Mouse (Mus musculus): ENCODE results near the gene Ctf2.

Ctf2 gene

DNA sequence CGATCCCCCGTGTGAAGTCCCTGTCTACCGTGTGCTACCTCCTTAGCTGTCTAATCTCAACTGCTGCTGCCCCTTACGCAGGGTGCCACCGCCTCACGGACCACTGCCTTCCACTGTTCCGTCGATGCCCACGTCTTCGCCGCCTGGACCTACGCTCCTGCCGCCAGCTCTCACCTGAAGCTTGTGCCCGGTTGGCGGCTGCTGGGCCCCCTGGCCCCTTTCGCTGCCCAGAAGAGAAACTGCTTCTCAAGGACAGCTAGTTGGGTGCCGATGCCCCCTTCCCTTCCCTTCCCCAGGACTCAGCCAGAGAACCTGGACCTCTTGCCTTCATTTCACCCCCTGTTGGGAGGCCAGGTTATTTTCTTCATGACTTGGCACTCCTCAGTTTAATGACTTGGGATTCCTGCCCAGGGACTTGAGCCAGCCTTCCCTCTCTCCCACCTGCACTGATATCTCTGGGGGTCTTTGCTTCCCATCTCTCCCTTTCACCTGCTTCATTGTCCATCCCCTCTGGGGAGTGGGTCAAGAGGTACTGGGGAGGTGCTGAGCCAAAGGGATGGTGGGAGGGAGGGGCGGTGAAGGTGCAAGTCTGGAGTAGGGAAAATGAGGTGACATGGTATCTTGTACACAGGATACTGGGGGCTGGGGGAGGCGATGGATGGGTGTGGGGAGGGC lies 35.8 kb upstream of the Ctf2 start:
- no peak for TF ChIP-seq GATA4 (IDR thresholded peaks at IDR 0.05; ENCODE audit: insufficient replicate concordance, low read length)

- TF ChIP-seq GATA4 (IDR thresholded peaks at IDR 0.05; ENCODE audit: insufficient replicate concordance, low read length) = no peak
These were observed 35.1 kb upstream of the Ctf2 start for GRCm38 (mm10) chr7:127766851-127767609.

DNA sequence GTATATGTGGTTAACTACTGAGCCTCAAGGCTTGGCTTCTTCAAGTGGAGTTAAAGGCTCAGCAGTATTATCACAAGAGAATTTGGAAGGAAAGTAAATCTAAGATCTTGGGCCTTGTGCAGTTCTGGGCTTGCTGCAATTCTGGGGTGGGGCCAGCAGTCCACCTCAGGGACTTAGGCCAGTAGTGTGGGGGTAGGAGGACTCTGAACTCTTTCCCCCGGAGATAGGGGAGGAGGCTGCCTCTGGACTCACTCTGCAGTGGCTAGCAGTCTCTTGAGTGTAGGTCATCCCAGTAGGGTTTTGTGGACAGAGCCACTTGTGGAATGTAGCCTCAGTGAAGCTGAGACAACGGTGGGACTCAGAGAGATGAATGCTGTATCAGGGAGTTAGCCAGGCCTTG lies 33.8 kb upstream of the Ctf2 start:
- no peak for TF ChIP-seq GATA4 (IDR thresholded peaks at IDR 0.05; ENCODE audit: insufficient replicate concordance, low read length)

DNA sequence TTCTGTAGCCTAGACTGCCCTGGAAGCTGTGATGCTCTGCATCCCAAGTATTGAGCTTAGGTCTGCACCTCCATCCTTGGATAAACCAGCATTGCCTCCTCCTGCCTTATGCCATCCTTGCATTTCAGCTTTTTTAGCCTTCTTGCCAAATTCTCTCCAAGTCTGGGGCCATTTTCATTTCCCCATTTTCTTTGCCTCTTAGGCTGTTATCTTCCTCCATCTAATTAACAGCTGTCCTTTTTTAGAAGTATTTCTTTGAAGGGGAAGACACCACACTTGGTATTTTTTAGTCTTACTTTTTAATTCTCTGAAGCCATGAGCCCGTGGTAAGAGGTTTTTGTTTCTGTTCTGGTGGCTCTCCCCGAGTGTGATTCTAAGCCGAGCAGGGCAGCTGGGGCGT lies 31.7 kb upstream of the Ctf2 start:
- TF ChIP-seq GATA4 (IDR thresholded peaks at IDR 0.05; ENCODE audit: insufficient replicate concordance, low read length) = no peak

GRCm38 (mm10) chr7:127761026-127761425 lies 29.1 kb upstream of the Ctf2 start:
- no peak for TF ChIP-seq GATA4 (IDR thresholded peaks at IDR 0.05; ENCODE audit: insufficient replicate concordance, low read length)

GRCm38 (mm10) chr7:127760478-127760877 lies 28.5 kb upstream of the Ctf2 start:
- TF ChIP-seq GATA4 (IDR thresholded peaks at IDR 0.05; ENCODE audit: insufficient replicate concordance, low read length) = no peak

DNA sequence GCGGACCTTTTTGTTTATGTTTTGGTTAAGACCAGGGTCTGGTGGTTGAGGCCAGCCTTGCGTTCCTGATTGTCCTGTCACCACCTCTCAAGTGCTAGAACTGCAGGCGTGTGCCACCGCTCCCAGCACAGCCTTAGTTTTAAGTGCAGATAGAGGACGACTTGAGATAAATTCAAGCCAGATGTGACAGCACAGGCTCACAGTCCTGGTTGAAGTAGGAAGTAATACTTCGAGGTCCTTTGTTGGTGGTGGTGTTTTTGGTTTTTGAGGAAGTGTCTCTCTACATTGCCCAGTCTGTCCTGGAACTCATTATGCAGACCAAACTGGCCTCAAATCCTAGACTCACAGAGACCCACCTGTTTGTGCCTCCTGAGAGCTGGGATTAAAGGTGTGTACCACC lies 27.8 kb upstream of the Ctf2 start:
- no peak for TF ChIP-seq GATA4 (IDR thresholded peaks at IDR 0.05; ENCODE audit: insufficient replicate concordance, low read length)

DNA sequence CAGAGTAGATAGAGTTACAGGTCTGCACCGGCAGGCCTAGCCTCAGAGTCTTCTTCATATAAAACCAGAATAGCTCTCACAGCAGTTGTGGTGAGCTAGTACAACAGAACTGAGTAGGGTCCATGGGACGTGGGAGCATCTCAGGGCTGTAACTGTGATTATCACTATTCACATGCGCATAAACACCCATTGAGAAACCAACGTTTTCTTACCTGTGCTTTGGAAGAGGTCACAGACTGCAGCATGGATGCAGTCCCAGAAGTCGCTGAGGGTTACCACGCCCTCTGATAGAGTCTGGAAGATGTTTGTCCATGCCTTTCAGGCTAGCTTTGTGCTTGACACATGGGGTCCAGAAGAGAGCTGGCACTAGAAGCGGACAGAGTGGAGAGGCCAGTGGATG lies 21.8 kb upstream of the Ctf2 start:
- no peak for TF ChIP-seq GATA4 (IDR thresholded peaks at IDR 0.05; ENCODE audit: insufficient replicate concordance, low read length)

- TF ChIP-seq GATA4 (IDR thresholded peaks at IDR 0.05; ENCODE audit: insufficient replicate concordance, low read length) = no peak
These were observed 21.2 kb upstream of the Ctf2 start for GRCm38 (mm10) chr7:127753158-127753557.

DNA sequence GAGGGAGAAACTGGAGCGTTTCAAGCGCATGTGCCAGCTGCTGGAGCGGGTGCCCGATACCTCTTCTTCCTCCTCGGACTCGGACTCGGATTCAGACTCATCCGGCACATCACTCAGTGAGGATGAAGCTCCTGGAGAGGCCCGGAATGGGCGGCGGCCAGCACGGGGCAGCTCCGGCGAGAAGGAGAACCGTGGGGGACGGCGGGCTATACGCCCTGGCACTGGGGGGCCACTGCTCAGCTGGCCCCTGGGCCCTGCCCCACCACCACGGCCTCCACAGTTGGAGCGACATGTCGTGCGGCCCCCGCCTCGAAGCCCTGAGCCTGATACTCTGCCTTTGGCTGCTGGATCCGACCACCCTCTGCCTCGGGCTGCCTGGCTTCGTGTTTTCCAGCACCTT lies 20.1 kb upstream of the Ctf2 start:
- TF ChIP-seq GATA4 (IDR thresholded peaks at IDR 0.05; ENCODE audit: insufficient replicate concordance, low read length) = no peak

DNA sequence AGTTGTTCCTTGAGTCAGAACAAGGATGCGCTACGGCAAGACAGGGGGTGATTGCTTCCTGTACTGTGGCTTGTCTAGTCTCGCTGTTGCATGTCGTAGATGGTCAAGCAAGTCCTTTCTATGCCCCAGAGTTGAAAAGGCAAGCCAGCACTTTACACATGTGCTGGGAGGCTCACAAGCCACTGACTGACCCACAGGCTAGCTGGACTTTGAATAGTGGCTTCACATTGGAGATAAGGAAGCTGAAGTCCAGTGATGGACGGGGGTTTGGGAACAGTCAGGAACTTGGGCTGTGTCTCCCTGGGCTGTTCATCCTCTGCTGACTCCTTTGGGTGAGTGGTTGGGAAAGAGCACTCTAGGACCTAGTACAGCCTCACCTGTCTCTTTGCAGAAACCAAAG lies 19.7 kb upstream of the Ctf2 start:
- TF ChIP-seq GATA4 (IDR thresholded peaks at IDR 0.05; ENCODE audit: insufficient replicate concordance, low read length) = no peak

DNA sequence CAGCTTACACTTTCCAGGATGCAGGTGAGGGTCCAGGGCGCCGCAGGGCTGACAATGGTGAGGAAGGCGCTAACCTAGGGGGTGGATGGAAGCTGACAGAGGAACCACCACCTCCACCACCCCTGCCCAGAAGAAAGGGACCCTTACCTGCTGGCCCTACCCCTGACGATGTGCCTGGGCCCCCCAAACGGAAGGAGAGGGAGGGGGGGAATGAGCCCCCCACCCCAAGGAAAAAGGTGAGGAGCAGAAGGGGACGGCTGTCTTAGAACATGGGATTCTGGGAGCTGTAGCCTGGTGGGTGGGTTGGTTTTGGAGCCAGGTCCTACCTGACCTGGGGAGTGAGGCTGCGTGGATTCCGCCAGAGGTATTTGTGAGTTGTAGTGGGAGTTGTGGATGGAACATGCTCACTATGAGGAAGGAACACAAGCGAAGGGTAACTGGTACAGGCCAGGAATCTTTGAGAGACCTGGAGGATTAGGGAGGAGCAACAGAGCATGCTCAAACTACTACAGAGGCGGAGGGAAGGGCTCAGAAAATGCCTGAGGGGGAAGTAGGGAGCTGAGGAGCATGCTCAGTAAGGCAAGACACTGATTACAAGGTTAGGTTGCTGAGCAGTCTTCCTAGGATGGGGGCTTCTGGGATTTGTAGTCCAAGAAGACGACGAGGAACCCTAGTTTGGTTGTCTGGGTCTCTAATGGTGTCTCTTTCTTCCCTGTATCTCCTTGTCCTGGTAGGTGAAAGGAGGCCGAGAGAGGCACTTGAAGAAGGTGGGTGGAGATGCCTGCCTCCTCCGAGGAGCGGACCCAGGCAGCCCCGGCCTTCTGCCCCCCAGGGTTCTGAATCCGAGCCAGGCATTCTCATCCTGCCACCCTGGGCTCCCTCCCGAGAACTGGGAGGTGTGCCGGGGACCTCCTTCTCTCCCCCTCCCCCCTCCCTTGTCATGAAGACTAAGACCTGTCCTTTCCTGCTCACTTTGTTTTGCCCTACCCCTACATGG lies 18.5 kb upstream of the Ctf2 start:
- TF ChIP-seq GATA4 (IDR thresholded peaks at IDR 0.05; ENCODE audit: insufficient replicate concordance, low read length) = no peak

DNA sequence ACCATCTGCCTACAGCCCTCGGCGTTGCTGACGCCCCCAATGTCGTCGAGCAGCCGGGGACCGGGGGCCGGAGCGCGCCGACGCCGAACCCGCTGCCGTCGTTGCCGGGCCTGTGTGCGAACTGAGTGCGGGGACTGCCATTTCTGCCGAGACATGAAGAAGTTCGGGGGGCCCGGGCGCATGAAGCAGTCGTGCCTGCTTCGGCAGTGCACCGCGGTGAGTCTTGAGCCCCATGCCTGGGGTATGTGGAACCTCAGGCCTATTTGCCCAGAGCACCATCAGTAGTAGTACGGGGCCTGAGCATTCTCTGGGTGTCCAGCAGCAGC lies 16.2 kb upstream of the Ctf2 start:
- TF ChIP-seq GATA4 (IDR thresholded peaks at IDR 0.05; ENCODE audit: insufficient replicate concordance, low read length) = no peak

DNA sequence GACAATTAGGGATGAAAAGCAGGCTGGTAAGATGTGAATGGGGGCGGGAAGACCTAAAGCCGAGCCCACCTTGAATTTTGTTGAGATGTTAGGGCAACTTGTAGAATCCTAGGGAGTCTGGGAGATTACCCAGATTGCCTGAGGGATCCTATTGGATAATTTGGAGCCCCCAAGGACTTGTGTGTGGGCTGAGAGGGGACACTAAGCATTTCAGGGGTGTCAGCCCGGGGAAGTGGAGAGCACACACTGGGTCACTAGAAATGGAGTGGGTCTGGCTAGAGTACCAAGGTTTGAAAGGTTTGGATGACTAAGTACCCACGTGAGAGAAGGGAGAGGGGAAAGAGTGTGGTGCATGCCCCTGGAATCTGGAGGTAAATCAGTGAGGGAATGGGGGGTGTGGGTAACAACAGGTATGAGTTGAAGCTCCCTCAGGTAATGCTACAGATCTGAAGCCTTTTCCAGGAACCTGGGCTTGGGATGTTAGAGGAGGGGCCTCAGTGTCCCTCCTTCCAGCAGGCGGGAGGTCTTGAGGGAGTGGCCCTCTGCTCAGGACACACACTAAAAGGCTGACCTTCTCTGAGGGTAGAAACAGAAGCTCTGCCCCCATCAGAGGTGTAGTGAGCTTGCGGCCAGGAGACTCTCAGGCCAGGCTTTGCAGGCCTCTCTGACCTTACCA lies 15.7 kb upstream of the Ctf2 start:
- no peak for TF ChIP-seq GATA4 (IDR thresholded peaks at IDR 0.05; ENCODE audit: insufficient replicate concordance, low read length)

Data from liver, adult (tissue).